Mouse (Mus musculus) ovary, adult 18-20 months (tissue): ENCODE results near the gene Eif3b.

Experiments used
- DNase-seq: peaks from one replicate; pipeline ENCODE4 v3.0.0; 2022; ENCODE audit warnings: low spot score, mixed read lengths

The Eif3b gene

GRCm38 (mm10) chr5:140418489-140419441 lies at the start of gene Eif3b:
Gene Eif3b (plus strand): TSS chr5:140419328.
- peak; percentile 79 for DNase-seq

GRCm38 (mm10) chr5:140369466-140369865 lies 49.7 kb upstream of the Eif3b start:
- DNase-seq, result no peak

- DNase-seq, result no peak
Measured at GRCm38 (mm10) chr5:140370446-140371254, 48.5 kb upstream of the Eif3b start.

DNA sequence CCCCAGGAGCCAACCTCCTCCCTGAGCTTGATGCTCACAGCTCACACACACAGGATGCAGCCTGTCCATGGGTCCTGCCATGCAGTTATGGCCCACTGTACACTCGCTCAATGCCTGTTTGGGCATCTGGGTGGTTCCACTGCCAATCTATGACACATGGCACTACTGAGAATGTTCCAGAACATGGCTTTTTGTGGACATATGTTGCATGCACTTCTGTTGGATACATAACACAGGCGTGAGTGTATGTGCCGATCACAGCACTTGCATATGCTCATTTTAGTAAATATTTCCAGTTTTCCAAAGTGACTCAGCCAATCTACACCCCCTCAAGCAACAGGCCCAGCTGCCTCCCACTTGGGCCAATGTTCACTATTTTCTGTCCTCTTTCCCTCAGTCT lies 47.5 kb upstream of the Eif3b start:
- DNase-seq, result no peak

- no peak for DNase-seq
Measured at GRCm38 (mm10) chr5:140373711-140374110, 45.4 kb upstream of the Eif3b start.

DNA sequence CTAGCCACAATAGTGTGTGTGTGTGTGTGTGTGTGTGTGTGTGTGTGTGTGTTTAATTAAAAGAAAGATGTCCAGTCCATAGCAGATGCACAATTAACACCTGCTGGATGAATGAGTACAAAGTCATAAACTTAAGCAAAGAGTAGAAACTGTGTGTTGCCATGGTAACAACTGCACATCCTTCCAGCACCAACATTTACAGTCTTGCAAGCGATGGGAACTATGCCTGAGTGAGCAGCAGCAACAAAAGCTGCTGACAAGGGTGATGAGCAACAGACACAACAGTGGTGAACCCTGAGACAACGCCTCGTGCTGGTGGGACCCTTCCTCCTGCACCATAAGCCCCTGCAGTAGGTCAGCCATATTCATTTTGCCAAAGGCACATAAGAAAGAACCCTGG lies 44.9 kb upstream of the Eif3b start:
- no peak for DNase-seq

DNA sequence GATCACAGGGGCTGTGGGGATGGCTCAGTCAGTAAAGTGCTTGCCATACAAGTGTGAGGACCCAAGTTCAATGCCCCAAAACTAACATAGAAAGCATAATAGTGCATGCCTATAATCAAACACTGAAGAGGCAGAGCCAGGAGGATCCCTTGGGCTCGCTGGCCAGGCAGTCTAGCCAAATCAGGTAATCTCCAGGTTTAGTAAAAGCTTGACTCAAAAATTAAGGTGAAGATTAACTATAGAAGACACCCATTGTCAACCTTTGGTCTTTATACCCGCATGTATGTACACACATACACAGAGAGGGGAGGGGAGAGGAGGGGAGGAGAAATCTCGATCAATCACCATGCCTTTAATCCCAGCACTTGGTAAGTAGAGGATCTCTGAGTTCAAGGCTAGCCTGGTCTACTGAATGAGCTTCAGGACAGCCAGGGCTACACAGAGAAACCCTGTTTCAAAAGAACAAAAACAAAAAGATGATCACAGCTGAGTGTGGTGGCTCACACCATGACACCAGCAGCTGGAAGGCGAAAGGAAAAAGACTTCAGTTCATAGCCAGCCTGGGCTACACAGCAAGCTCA lies 43.8 kb upstream of the Eif3b start:
- DNase-seq, result no peak

- no peak for DNase-seq
Measured at GRCm38 (mm10) chr5:140378121-140378853, 40.8 kb upstream of the Eif3b start.

DNA sequence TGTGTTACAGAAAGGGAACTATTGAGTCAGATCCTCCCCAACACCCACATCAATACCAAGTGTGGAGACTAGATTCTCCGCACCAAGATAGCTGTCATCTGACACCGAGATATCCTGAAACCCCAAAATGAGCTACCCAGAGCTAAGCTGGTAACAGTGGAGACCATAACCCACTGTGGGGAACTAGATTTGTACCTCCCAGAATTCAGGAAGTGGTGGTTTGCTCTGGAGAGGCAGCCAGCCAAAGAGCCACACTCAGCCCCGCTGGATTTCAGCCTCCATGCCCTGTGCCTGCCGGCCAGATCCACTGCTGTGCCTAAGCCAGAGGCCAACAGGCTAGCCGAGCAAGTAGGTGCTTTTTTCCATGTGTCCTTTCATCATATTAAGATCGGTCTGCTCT lies 39.8 kb upstream of the Eif3b start:
- no peak for DNase-seq

DNA sequence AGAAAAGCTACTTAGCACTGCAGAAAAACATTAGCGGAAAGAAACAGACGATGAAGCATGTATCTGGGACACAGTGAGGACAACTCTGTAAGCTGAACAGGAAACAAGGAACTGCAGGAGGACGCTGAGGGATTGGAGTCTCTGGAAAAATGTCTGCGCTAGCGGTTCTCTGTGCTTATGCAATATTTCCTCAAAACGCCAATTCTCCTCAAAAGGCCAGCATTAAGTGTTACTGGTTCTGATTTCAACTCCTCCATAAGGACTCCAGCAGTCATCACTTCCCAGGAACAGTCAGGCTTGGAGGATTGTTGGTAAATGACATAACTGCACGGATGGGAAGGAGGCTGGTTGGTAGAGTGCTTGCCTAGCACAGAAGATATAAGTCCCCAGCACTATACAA lies 38.0 kb upstream of the Eif3b start:
- no peak for DNase-seq

DNA sequence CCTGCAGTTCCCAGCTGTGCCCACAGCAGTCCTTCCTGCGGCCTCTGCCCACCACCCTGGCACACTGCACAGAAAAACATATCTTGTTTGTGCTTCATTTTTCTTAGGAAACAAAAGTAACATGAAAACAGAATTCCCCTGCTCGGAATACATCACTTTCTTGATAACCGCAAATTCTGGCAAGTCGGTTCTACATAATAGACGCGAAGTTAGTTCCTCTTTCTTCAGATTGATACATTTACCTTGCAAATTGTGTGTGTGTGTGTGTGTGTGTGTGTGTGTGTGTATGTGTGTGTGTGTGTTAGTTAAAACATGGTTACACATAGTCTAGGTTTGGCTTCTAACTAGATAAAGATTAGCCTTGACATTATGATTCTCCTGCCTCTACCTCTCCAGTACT lies 36.4 kb upstream of the Eif3b start:
- no peak for DNase-seq

DNA sequence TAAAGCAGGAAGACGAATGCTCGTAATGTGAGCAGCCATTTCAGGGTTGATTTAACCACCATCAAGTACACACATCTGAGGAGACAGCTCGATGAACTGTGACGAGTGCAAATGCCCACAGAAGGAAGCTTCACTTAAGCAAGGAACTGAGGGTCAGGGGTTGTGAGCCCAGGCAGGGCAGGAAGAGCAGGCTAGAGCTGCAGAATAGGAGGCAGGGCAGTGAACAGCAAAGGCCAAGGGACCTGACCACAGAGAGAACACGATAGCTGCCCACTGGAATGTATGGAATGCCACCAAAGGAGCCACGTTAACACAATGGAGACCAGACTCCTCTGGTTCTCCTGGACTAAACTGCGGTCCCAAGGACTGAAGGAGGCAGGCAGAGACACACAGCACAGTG lies 35.6 kb upstream of the Eif3b start:
- no peak for DNase-seq

GRCm38 (mm10) chr5:140384462-140384861 lies 34.7 kb upstream of the Eif3b start:
- no peak for DNase-seq

- no peak for DNase-seq
Measured at GRCm38 (mm10) chr5:140387236-140387635, 31.9 kb upstream of the Eif3b start.

DNA sequence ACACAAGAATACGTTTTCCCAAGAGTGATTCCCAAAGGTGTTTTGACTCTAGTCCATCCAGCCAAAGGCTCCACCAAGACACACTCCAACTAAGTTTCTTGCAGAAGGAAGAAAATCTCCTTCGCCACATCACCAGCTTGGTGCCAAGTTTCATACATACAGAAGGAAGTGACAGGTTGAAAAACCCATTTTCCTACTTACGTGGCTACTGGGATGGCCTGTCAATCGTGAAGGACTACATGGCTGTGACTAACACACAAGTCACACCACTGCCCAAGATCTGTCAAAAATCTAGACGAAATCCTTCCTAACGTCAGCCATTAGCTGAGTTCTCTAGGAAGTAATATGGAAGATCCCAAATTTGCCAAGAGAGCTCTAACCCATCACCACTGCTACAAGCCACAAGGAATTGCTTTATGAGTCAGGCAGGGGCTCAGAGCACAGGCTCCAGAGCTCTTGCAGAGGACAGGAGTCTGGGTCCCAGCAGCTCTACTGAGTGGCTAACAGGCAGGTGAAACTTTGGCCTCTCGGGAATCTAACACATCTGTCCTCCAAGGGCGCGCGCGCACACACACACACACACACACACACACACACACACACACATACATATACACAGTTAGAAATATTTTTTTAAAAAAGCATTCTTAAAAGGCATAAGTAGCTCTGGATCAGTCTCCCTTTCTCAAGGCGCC lies 31.2 kb upstream of the Eif3b start:
- DNase-seq, result no peak

DNA sequence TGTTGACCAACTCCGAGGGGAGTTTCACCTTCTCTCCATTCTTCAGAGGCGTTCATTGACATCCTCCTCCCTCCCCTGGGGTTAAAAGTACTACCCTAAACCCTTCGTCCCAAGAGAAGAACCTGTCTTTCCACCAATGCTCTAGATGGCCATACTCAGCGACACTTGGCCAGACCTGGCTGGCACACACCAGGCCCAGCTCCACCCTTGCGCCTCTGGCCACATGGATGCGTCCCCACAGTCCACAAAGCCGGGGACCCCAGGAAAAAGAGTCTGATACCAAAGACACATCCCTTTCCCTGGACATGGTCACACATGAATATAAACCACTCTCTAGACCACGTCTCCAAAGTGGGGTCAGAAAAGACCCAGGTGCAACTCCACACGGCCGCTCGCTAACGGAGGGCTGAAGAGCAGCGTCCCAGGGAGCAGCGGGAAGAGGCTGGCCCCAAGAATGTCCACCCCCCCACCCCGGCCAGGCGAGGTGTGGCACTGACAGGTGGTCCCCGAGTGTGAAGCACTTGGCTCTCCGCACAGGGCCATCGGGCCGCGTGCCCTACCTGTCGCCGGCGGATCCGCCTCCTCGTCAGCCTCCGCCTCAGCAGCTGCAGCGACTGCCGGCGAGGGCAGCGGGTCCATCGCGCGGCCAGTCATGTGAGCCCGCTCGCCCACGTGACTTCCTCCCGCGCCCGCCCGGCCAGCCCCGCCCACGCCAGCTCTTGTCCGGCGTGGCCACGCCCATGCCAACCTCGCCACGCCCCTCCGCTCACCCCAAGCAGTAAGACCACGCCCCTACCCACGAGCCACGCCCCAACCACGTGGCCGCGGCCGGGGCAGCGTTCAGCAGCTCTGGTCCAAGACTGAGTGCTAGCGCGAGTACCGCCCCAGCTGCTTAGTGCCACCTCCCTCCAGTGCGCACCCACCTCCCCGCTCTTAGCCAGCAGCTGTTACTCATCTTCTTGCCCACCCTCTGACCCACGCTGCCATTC lies 30.2 kb upstream of the Eif3b start, which contains the start of gene Snx8:
Snx8 (minus strand) TSS at position 675 of the 989 bp plus-strand sequence.
- peak; percentile 93 for DNase-seq

GRCm38 (mm10) chr5:140389647-140390046 lies 29.5 kb upstream of the Eif3b start:
- DNase-seq, result no peak

- DNase-seq, result no peak
Measured at GRCm38 (mm10) chr5:140391435-140391834, 27.7 kb upstream of the Eif3b start.

- no peak for DNase-seq
Measured at GRCm38 (mm10) chr5:140391981-140392380, 27.1 kb upstream of the Eif3b start.

- DNase-seq, result no peak
Measured at GRCm38 (mm10) chr5:140392701-140393100, 26.4 kb upstream of the Eif3b start.
